Mouse (Mus musculus): ENCODE data around the gene Phactr2.

GRCm38 (mm10) chr10:13199234-13199633, 275.0 kb downstream of the Phactr2 start:
- TF ChIP-seq POLR2A (IDR thresholded peaks at IDR 0.05; ENCODE audit: low read depth, low read length) (no peak), CTCF (IDR thresholded peaks at IDR 0.05; ENCODE audit: extremely low read depth, insufficient read depth, insufficient read length, insufficient replicate concordance) (no peak)
